Mouse (Mus musculus) bone marrow macrophage, adult 2 months (primary cell): Measurements from ENCODE around the gene Chp2.

Experiments used
- CTCF ChIP-seq: IDR thresholded peaks from 2 replicates; pipeline ENCODE4 v1.5.1; 2012; ENCODE audit warnings: low read depth, mild to moderate bottlenecking, low read length, moderate library complexity
- POLR2A ChIP-seq: IDR thresholded peaks from 2 replicates; pipeline ENCODE4 v1.6.1; 2012; ENCODE audit warnings: mild to moderate bottlenecking, low read depth, low read length, borderline replicate concordance

- TF ChIP-seq CTCF (no peak), POLR2A (no peak)
These were observed 49.7 kb downstream of the Chp2 start for GRCm38 (mm10) chr7:122268983-122269486.
